Mouse (Mus musculus) heart, postnatal 10 days (tissue): Measurements from ENCODE around the gene Hs6st1. TPM values are rescaled to one million over a fixed set of nuclear protein-coding genes. Genes with fewer than 3 reads are reported as not detected.

Source experiments
- DNase-seq, 2 experiments: peaks; one replicate each; pipeline ENCODE4 v3.0.0; 2021
- intact Hi-C: fragments of 180-260 bp; cut with DNase I; formaldehyde crosslinking; loops from one replicate; pipeline ENCODE4 v1.15.1; 2025
- total RNA-seq, 2 experiments: library from RNA; stranded (reverse); gene quantifications; 2 replicates each; pipeline ENCODE4 v1.2.3; 2021

Hs6st1 gene
- total RNA-seq, 2 experiments from 2014 or later = 26.4 to 35.1 TPM

GRCm38 (mm10) chr1:36064223-36064622 is 4.0 kb upstream of the Hs6st1 start:
- intact Hi-C loops = loop anchor here (5.0 to 10.0 kb wide), 6 partner anchors 127 to 1169 kb away; partner anchors contain the start of gene Neurl3
- no peak for DNase-seq

GRCm38 (mm10) chr1:36064861-36065760 is 3.1 kb upstream of the Hs6st1 start:
- DNase-seq = peak; percentile 95 to 97
- intact Hi-C loops = loop anchor here (1.0 to 10.0 kb wide), 8 partner anchors 128 to 1170 kb away; partner anchors contain the start of gene Neurl3

- peak in 1 of 2 experiments; percentile 4 for DNase-seq
- intact Hi-C loops = loop anchor here (1.0 to 10.0 kb wide), 6 partner anchors 209 to 1171 kb away; partner anchors contain the start of gene Neurl3
Measured at GRCm38 (mm10) chr1:36065761-36066150, 2.4 kb upstream of the Hs6st1 start.

DNA sequence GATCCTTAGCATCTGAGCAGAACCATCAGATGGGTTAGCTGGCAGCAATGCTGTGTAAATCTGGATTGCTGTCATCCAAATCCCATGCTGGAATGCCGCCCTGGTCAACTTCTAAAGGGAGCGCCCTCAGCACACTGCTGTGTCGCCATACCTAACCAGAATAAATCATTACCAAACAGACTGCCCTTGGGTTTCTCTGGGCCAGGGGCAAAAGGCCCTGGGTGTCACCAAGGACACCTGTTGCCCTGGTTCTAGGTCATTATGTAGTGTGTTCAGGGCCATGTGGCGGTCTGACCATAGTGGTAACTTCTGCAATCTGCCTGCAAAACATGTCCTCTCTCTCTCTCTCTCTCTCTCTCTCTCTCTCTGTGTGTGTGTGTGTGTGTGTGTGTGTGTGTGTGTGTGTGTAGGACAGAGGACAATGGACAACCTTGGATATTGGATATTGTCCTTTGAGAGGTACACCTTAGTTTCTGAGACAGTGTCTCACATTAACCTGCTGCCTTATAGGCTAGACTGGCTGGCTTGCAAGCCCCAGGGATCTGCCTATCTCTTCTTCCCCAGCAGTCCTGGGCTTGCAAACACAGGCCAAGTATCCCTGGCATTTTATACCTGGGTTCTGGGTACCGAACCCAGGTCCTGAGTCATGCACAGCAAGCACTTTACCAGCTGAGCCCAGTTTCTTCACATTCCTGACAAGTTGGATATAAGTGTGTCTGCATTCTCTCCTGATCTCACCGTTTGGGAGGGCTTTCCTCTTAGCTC is 1.8 kb upstream of the Hs6st1 start:
- intact Hi-C loops = loop anchor here (5.0 to 10.0 kb wide), 5 partner anchors 208 to 1172 kb away; partner anchors contain the start of gene Neurl3
- DNase-seq = no peak

- peak in 1 of 2 experiments; percentile 2 for DNase-seq
- intact Hi-C loops = loop anchor here (5.0 to 10.0 kb wide), 5 partner anchors 208 to 1172 kb away; partner anchors contain the start of gene Neurl3
Measured at GRCm38 (mm10) chr1:36067201-36067600, 999 bp upstream of the Hs6st1 start.

DNA sequence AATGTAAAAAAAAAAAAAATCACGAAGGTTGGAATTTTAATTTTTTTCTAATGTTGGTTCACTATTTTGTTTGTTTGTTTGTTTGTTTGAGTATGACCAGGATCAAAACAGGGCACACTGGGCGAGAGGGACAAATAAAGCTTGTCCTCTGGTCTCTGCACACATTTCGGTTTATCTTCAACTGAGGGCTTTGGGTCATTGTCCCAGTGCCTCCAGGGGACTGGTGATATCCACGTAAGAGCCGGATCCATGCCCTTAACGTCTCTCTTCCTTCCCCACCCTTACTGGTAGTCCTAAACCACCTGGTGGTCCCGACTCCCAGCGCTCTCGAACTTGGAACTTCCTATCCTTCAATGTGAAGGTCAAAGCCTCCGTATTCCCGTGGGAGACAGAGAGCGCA is 589 bp upstream of the Hs6st1 start:
- intact Hi-C loops = loop anchor here (5.0 to 10.0 kb wide), 5 partner anchors 207 to 1173 kb away; partner anchors contain the start of gene Neurl3
- no peak for DNase-seq

- peak in 1 of 2 experiments; percentile 57 for DNase-seq
- intact Hi-C loops = loop anchor here (5.0 to 10.0 kb wide), 5 partner anchors 206 to 1174 kb away; partner anchors contain the start of gene Neurl3
Measured at GRCm38 (mm10) chr1:36068531-36069120, 426 bp downstream of the Hs6st1 start.

GRCm38 (mm10) chr1:36069291-36069771 is 1.1 kb downstream of the Hs6st1 start:
- intact Hi-C loops = loop anchor here (5.0 to 10.0 kb wide), 5 partner anchors 205 to 1175 kb away; partner anchors contain the start of gene Neurl3
- DNase-seq = no peak

- intact Hi-C loops = loop anchor here (2.0 kb wide), 1 partner anchor 65 kb away; no protein-coding TSS in a partner anchor
Measured at GRCm38 (mm10) chr1:36070190-36070589, 2.0 kb downstream of the Hs6st1 start.

DNA sequence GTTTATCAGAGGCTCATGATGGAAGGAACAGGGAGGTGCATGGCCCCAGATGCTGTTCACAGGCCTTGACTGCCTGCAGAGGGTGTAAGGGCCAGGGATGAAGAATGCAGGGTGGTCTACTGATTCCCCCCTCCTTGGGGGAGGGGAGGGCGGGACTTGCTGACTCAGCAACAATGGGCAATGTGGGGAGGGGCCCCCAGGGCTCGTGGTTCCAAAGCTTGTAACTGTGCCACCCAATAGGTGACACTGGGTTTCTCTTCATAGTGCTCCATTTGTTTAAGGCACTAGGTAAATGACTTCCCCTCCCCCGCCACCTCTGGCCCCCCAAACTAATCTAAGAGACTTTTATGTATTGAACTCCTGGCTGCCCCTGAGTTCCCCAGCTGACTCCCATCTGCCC is 2.5 kb downstream of the Hs6st1 start:
- intact Hi-C loops = loop anchor here (2.0 kb wide), 1 partner anchor 64 kb away; no protein-coding TSS in a partner anchor
- DNase-seq = no peak

More at GRCm38 (mm10) chr1:36070190-36070589, 2.0 kb downstream of the Hs6st1 start:
- no peak for DNase-seq

GRCm38 (mm10) chr1:36071176-36071575 is 3.0 kb downstream of the Hs6st1 start:
- DNase-seq = no peak
- intact Hi-C loops = loop anchor here (2.0 kb wide), 1 partner anchor 64 kb away; no protein-coding TSS in a partner anchor

- DNase-seq = no peak
- intact Hi-C loops = loop anchor here (2.0 kb wide), 1 partner anchor 63 kb away; no protein-coding TSS in a partner anchor
Measured at GRCm38 (mm10) chr1:36071611-36072010, 3.4 kb downstream of the Hs6st1 start.

DNA sequence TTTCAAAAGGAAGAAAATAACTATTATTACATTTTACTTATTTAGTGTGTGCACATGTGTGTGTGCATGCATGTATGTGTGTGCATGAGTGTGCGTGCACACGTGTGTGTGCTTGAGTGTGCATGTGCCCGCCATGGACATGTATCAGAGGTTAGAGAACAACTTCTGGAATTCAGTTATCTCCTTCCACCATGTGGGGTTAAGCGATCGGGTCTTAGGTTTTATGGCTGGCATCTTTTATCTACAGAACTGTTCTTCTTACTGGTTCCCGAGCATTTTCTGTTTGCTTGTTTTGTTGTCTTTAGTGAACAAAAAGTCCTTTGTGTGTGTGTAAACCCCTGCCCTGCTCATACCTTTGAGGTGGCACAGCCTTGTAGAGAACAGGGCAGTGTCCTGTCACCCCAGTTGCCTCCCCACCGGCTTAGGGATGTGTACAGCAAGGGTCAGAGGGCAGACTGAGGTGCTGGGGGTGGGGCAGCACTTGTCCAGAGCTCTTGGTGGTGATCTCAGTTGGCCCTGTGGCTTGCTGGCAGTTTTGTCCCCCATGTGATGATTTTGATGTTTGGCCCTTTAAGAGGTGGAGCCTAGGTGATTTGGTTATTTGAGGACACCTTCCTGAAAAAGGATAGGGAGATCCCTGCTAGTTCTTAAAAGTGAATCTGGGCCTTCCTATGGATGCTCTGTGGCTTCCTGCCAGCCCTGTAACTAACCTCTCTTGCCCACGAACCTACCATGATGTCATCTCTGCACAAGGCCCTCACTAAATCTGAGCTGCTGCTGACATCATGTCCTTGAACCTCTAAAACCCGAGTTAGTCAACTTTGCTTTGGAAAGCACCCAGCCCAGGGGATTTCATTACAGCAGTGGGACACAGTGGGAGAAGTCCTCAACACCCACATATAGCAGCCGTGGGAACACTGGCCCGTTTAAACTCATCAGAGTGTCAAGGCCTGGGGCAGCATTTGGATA is 4.7 kb downstream of the Hs6st1 start:
- intact Hi-C loops = no loop called here
- DNase-seq = no peak

- intact Hi-C loops = no loop called here
- no peak for DNase-seq
Measured at GRCm38 (mm10) chr1:36073566-36073965, 5.4 kb downstream of the Hs6st1 start.

GRCm38 (mm10) chr1:36074197-36074596 is 6.0 kb downstream of the Hs6st1 start:
- DNase-seq = no peak

GRCm38 (mm10) chr1:36074968-36075367 is 6.8 kb downstream of the Hs6st1 start:
- no peak for DNase-seq
- intact Hi-C loops = no loop called here

More at GRCm38 (mm10) chr1:36074197-36074596, 6.0 kb downstream of the Hs6st1 start:
- intact Hi-C loops = no loop called here

DNA sequence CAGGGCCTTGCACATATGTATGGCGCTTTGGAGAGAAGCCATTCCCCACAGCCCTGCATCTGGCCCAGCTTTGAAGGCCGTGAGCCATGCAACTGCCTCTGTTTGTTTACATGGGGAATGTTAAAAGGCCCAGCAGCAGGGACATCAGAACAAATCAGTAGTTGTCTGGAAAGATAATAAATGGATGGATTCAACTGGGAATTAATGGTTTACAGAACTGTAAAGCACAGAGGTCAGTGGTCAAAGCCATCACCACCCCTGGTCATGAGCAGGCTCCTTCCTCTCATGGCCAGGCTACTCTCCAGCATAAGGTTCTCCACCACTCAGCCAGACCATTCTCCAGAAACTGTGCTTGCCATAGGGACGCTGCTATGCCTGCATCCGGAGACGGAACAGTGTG is 7.5 kb downstream of the Hs6st1 start:
- intact Hi-C loops = no loop called here
- no peak for DNase-seq

DNA sequence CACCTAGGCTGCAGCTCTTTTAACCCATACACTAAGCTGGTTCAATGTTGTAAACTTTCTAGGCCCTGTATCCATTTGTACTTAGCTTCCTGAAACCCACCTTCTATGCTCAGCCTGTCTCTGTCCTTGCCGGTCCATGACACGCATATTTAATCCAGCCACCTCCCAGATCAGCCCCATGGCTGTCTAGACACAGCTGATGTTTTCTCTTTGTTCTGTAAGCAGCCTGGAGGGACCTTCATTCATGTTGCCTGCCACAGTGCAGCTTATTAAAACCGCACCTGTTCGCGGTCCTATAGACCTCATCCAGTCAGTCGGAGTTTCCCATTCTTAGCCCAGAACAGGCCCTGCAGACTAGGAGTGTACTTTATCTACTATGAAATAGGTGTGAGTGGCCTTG is 8.9 kb downstream of the Hs6st1 start:
- intact Hi-C loops = no loop called here
- no peak for DNase-seq

- intact Hi-C loops = no loop called here
- DNase-seq = no peak
Measured at GRCm38 (mm10) chr1:36078250-36078649, 10.1 kb downstream of the Hs6st1 start.
